Mouse (Mus musculus) liver, postnatal 0 days (tissue): Measurements from ENCODE around the gene Dnajc8. TPM values are rescaled to one million over a fixed set of nuclear protein-coding genes. Genes with fewer than 3 reads are reported as not detected.

Experiments
- ATAC-seq: fragments of 200-750 bp; cut with Nextera tagmentation; 2 replicates; pipeline ENCODE4 v1.8.0; 2017; ENCODE audit warnings: mild to moderate bottlenecking, moderate library complexity
- DNase-seq: peaks from one replicate; pipeline ENCODE4 v3.0.0-alpha.2; 2016
- H3K27ac ChIP-seq: fragments of 300-500 bp; sonication (generic); 2 replicates; pipeline ENCODE4 v1.5.1; 2014; ENCODE audit warnings: antibody characterized with exemption, moderate library complexity, mild to moderate bottlenecking, low read depth
- H3K27me3 ChIP-seq: fragments of 300-500 bp; sonication (generic); 2 replicates; pipeline ENCODE4 v1.6.1; 2014; ENCODE audit warnings: low read length, control low read depth, mixed read lengths; ENCODE audit not compliant: insufficient read depth
- H3K36me3 ChIP-seq: fragments of 300-500 bp; sonication (generic); replicated peaks from 2 replicates; pipeline ENCODE4 v1.6.1; 2014; ENCODE audit warnings: mild to moderate bottlenecking, control low read depth, low read length, moderate library complexity, mixed read lengths; ENCODE audit not compliant: insufficient read depth
- H3K4me1 ChIP-seq: fragments of 300-500 bp; sonication (generic); 2 replicates; pipeline ENCODE4 v1.6.1; 2014; ENCODE audit warnings: antibody characterized with exemption, mild to moderate bottlenecking, control low read depth; ENCODE audit not compliant: insufficient read depth
- H3K4me2 ChIP-seq: fragments of 300-500 bp; sonication (generic); 2 replicates; pipeline ENCODE4 v1.6.1; 2014; ENCODE audit warnings: low read depth, mild to moderate bottlenecking, low read length, moderate library complexity, mixed read lengths
- H3K4me3 ChIP-seq: fragments of 300-500 bp; sonication (generic); 2 replicates; pipeline ENCODE4 v1.5.1; 2014; ENCODE audit warnings: low read depth, low read length
- H3K9ac ChIP-seq: fragments of 300-500 bp; sonication (generic); replicated peaks from 2 replicates; pipeline ENCODE4 v1.6.1; 2014; ENCODE audit warnings: mild to moderate bottlenecking, moderate library complexity
- H3K9me3 ChIP-seq: fragments of 300-500 bp; sonication (generic); 2 replicates; pipeline ENCODE4 v1.6.1; 2016; ENCODE audit warnings: mild to moderate bottlenecking, control low read depth, low read length, mixed read lengths
- CTCF ChIP-seq: sonication (generic); IDR thresholded peaks from 2 replicates; pipeline ENCODE4 v1.5.1; 2016; ENCODE audit warnings: antibody characterized with exemption, low read depth
- EP300 ChIP-seq: IDR thresholded peaks from 2 replicates; pipeline ENCODE4 v1.6.1; 2016; ENCODE audit warnings: antibody characterized with exemption, low read depth, mild to moderate bottlenecking
- WGBS: fragments of 180-500 bp; shearing (Covaris S2); extraction: QIAGEN DNeasy Blood & Tissue Kit; methylation state at CpG from one replicate; pipeline ENCODE4 v1.1.7; 2014; ENCODE audit not compliant: insufficient replicate concordance; 5-methylcytosine and 5-hydroxymethylcytosine counted together
- polyA plus RNA-seq: library from polyadenylated mRNA; unstranded; fragments of >200 nt; fragmentation: Nextera tagmentation; extraction: Ambion mirVana; gene quantifications from 2 replicates; pipeline ENCODE4 v1.2.1, GENCODE M21; 2015

Gene Dnajc8
- polyA plus RNA-seq, 1 experiment from 2014 or later, result 71.5 TPM

GRCm38 (mm10) chr4:132506250-132506649, 29.1 kb upstream of the Dnajc8 start:
- no peak for TF ChIP-seq EP300
- no peak for TF ChIP-seq CTCF
- no peak overlapping the region for H3K4me2 ChIP-seq
- ATAC-seq, result no peak
- no peak overlapping the region for H3K9ac ChIP-seq
- no peak overlapping the region for H3K27ac ChIP-seq
- DNase-seq, result no peak
- no peaks in the 10 kb centered on the region for H3K36me3 ChIP-seq
- no peaks in the 10 kb centered on the region for H3K9me3 ChIP-seq
- H3K27me3 ChIP-seq, result no peaks in the 10 kb centered on the region
- H3K4me1 ChIP-seq, result peaks cover 38% of the 10 kb centered on the region
- no peak overlapping the region for H3K4me3 ChIP-seq
- WGBS, result 84% methylated on average over 6 of the region's 6 CpGs

GRCm38 (mm10) chr4:132507210-132507609, 28.1 kb upstream of the Dnajc8 start:
- no peak for ATAC-seq

GRCm38 (mm10) chr4:132509621-132510296, 25.6 kb upstream of the Dnajc8 start:
- peak; percentile 77 for DNase-seq
- Histone ChIP-seq H3K9me3 (no peaks in the 10 kb centered on the region), H3K27ac (peak overlapping the region; percentile 92), H3K4me2 (peak overlapping the region; percentile 96), H3K27me3 (no peaks in the 10 kb centered on the region), H3K36me3 (no peaks in the 10 kb centered on the region), H3K9ac (peak overlapping the region; percentile 96), H3K4me1 (peaks cover 52% of the 10 kb centered on the region), H3K4me3 (peak overlapping the region; percentile 82)
- TF ChIP-seq CTCF, result no peak
- no peak for TF ChIP-seq EP300
- ATAC-seq, result peak; percentile 34
- WGBS, result 2% methylated on average over 50 of the region's 52 CpGs

More at GRCm38 (mm10) chr4:132507210-132507609, 28.1 kb upstream of the Dnajc8 start:
- Histone ChIP-seq H3K9me3 (no peaks in the 10 kb centered on the region), H3K36me3 (no peaks in the 10 kb centered on the region), H3K4me2 (peak overlapping the region; percentile 96), H3K4me1 (peaks cover 42% of the 10 kb centered on the region), H3K4me3 (no peak overlapping the region), H3K27me3 (no peaks in the 10 kb centered on the region), H3K9ac (peak overlapping the region; percentile 39; the same call in 1 of the 2 replicates), H3K27ac (0 out of 2 replicates have a peak overlapping the region, but pooled peaks have one; percentile 26)
- TF ChIP-seq EP300 (no peak), CTCF (no peak)
- no peak for DNase-seq
- WGBS, result 60% methylated on average over 2 of the region's 2 CpGs

DNA sequence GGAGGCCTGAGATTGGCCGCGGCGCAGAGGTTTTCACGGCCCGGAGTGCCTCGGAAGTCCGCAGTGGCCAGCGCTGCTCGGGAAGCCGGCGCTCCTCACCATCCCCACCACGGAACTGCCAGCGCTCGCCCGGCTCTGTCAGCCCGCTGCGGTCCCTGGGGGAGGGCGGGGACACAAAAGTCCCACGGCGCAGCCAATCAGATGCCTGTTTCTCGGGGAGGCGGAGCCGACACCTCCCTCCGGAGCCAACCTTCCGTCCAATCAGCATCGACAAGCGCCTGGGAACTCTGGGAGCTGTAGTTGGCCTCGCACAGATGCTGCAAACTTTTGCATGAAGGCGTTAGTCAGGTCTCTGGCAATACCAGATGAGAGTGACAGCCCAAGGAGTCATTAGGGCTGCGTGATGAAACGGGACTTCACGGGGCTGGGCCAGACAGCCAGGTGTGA, 25.0 kb upstream of the Dnajc8 start, which contains the start of gene Sesn2:
Sesn2 (minus strand) TSS at position 150 of the 447 bp plus-strand sequence.
- under 1% methylated on average over 30 of the region's 32 CpGs for WGBS
- Histone ChIP-seq H3K27ac (peak within 1 kb of the TSS; percentile 92), H3K9me3 (no peaks in the 10 kb centered on the region), H3K9ac (peak within 1 kb of the TSS; percentile 96), H3K4me3 (peak within 1 kb of the TSS; percentile 82), H3K4me2 (peak within 1 kb of the TSS; percentile 96), H3K27me3 (no peaks in the 10 kb centered on the region), H3K4me1 (peaks cover 48% of the 10 kb centered on the region), H3K36me3 (no peaks in the 10 kb centered on the region)
- no peak for TF ChIP-seq CTCF
- TF ChIP-seq EP300, result no peak; the same call in 1 of the 2 replicates
- ATAC-seq, result peak; percentile 90
- DNase-seq, result peak; percentile 98

- no peaks in the 10 kb centered on the region for H3K9me3 ChIP-seq
Observed at GRCm38 (mm10) chr4:132512080-132512479, 23.3 kb upstream of the Dnajc8 start.

More at GRCm38 (mm10) chr4:132512080-132512479, 23.3 kb upstream of the Dnajc8 start:
- Histone ChIP-seq H3K9ac (peak overlapping the region; percentile 31; the same call in 1 of the 2 replicates), H3K27me3 (no peaks in the 10 kb centered on the region), H3K4me1 (peaks cover 43% of the 10 kb centered on the region), H3K36me3 (no peaks in the 10 kb centered on the region), H3K4me2 (peak overlapping the region; percentile 34; the same call in 1 of the 2 replicates), H3K27ac (0 out of 2 replicates have a peak overlapping the region, but pooled peaks have one; percentile 26), H3K4me3 (no peak overlapping the region)
- 70% methylated on average over 3 of the region's 3 CpGs for WGBS
- TF ChIP-seq CTCF (no peak), EP300 (peak; percentile 59; the same call in 1 of the 2 replicates)
- DNase-seq, result no peak
- ATAC-seq, result no peak
